Mouse (Mus musculus) 416B (cell line): ENCODE measurements at regions not wholly inside any gene's neighbourhood (a gene's known extent, or its start where the extent isn't known, plus 50 kb on each side); places are given as distances from the start of the nearest gene placed in this dataset.

Source experiments
- DNase-seq: peaks from one replicate; pipeline ENCODE4 v3.0.0; 2011; ENCODE audit warnings: low read depth

- DNase-seq: no peak
Observed at GRCm38 (mm10) chr10:8667244-8667643, 148.6 kb upstream of the Ust start.

- DNase-seq: no peak
Observed at GRCm38 (mm10) chr10:8658934-8659294, 140.3 kb upstream of the Ust start.

GRCm38 (mm10) chr10:8658024-8658933 lies 139.7 kb upstream of the Ust start:
- DNase-seq: no peak

GRCm38 (mm10) chr10:8657176-8658023 lies 138.8 kb upstream of the Ust start:
- DNase-seq: no peak

GRCm38 (mm10) chr10:8653651-8654050 lies 135.0 kb upstream of the Ust start:
- DNase-seq: no peak

GRCm38 (mm10) chr10:8642266-8642665 lies 123.6 kb upstream of the Ust start:
- DNase-seq: no peak

GRCm38 (mm10) chr10:8624229-8624911 lies 105.7 kb upstream of the Ust start:
- no peak for DNase-seq

- DNase-seq: no peak
Observed at GRCm38 (mm10) chr10:8618676-8619075, 100.1 kb upstream of the Ust start.

- no peak for DNase-seq
Observed at GRCm38 (mm10) chr10:8615452-8616025, 96.9 kb upstream of the Ust start.

GRCm38 (mm10) chr10:8589871-8590533 lies 71.4 kb upstream of the Ust start:
- DNase-seq: no peak

GRCm38 (mm10) chr10:8589106-8589505 lies 70.5 kb upstream of the Ust start:
- peak; percentile 4 for DNase-seq

- DNase-seq: no peak
Observed at GRCm38 (mm10) chr10:8584389-8584908, 65.8 kb upstream of the Ust start.

GRCm38 (mm10) chr10:8583552-8584388 lies 65.1 kb upstream of the Ust start:
- DNase-seq: no peak

GRCm38 (mm10) chr10:8580298-8580697 lies 61.7 kb upstream of the Ust start:
- DNase-seq: no peak

GRCm38 (mm10) chr10:8577642-8578356 lies 59.2 kb upstream of the Ust start:
- no peak for DNase-seq
